Mouse (Mus musculus): ENCODE results near the gene Edem2. TPM values are rescaled to one million over a fixed set of nuclear protein-coding genes. Genes with fewer than 3 reads are reported as not detected.
"Not testable (repeated sequence)": the region's sequence is repeated elsewhere in the genome, so short reads cannot be mapped to it uniquely, and the experiment has no call there.

Gene Edem2
- polyA plus RNA-seq, 1 experiment from 2014 or later: 35.6 TPM

- no peaks in the 10 kb centered on the region for H3K27me3 ChIP-seq (ENCODE audit: insufficient read depth, low read length)
- H3K4me1 ChIP-seq (ENCODE audit: insufficient read depth): peaks cover 3% of the 10 kb centered on the region; the same call in 1 of the 2 replicates
- H3K9me3 ChIP-seq (ENCODE audit: low read depth, low read length): no peaks in the 10 kb centered on the region
- WGBS: 54% methylated on average over 5 of the region's 5 CpGs
- ATAC-seq (ENCODE audit: insufficient read depth) (no peak), DNase-seq (no peak)
- no peak overlapping the region for H3K4me3 ChIP-seq (ENCODE audit: low read depth, low read length)
- no peak for TF ChIP-seq CTCF (IDR thresholded peaks at IDR 0.05; ENCODE audit: low read depth)
- no peak overlapping the region for H3K4me2 ChIP-seq
- no peak overlapping the region for H3K9ac ChIP-seq
- no peak overlapping the region for H3K27ac ChIP-seq (ENCODE audit: low read depth)
- 0 out of 2 replicates have a peak, but pooled peaks cover 7% of the 10 kb centered on the region for H3K36me3 ChIP-seq (ENCODE audit: insufficient read depth)
Observed at GRCm38 (mm10) chr2:155724036-155724435, 5.2 kb downstream of the Edem2 start.

GRCm38 (mm10) chr2:155720585-155720984, 8.7 kb downstream of the Edem2 start:
- ATAC-seq (ENCODE audit: insufficient read depth): no peak
- WGBS: 76% methylated on average over 5 of the region's 5 CpGs
- H3K4me3 ChIP-seq (ENCODE audit: low read depth, low read length): no peak overlapping the region
- TF ChIP-seq CTCF (IDR thresholded peaks at IDR 0.05; ENCODE audit: low read depth): no peak
- H3K27ac ChIP-seq (ENCODE audit: low read depth): no peak overlapping the region
- H3K4me1 ChIP-seq (ENCODE audit: insufficient read depth): no peaks in the 10 kb centered on the region
- DNase-seq: no peak
- no peaks in the 10 kb centered on the region for H3K27me3 ChIP-seq (ENCODE audit: insufficient read depth, low read length)
- H3K9me3 ChIP-seq (ENCODE audit: low read depth, low read length): no peaks in the 10 kb centered on the region
- H3K4me2 ChIP-seq: no peak overlapping the region
- H3K36me3 ChIP-seq (ENCODE audit: insufficient read depth): 0 out of 2 replicates have a peak, but pooled peaks cover 18% of the 10 kb centered on the region
- H3K9ac ChIP-seq: no peak overlapping the region

GRCm38 (mm10) chr2:155717082-155717990, 11.9 kb downstream of the Edem2 start:
- WGBS: 83% methylated on average over 12 of the region's 12 CpGs
- Histone ChIP-seq H3K27ac (ENCODE audit: low read depth) (no peak overlapping the region), H3K4me3 (ENCODE audit: low read depth, low read length) (no peak overlapping the region)

GRCm38 (mm10) chr2:155710557-155710956, 18.7 kb downstream of the Edem2 start:
- DNase-seq: no peak
- no peak overlapping the region for H3K27ac ChIP-seq (ENCODE audit: low read depth)
- no peak overlapping the region for H3K4me2 ChIP-seq
- H3K9me3 ChIP-seq (ENCODE audit: low read depth, low read length): no peaks in the 10 kb centered on the region
- no peaks in the 10 kb centered on the region for H3K4me1 ChIP-seq (ENCODE audit: insufficient read depth)
- no peak for ATAC-seq (ENCODE audit: insufficient read depth)
- no peak overlapping the region for H3K4me3 ChIP-seq (ENCODE audit: low read depth, low read length)
- peaks cover 44% of the 10 kb centered on the region for H3K36me3 ChIP-seq (ENCODE audit: insufficient read depth)
- H3K9ac ChIP-seq: no peak overlapping the region
- H3K27me3 ChIP-seq (ENCODE audit: insufficient read depth, low read length): no peaks in the 10 kb centered on the region
- no peak for TF ChIP-seq CTCF (IDR thresholded peaks at IDR 0.05; ENCODE audit: low read depth)
- WGBS: 86% methylated on average over 11 of the region's 11 CpGs

More at GRCm38 (mm10) chr2:155717082-155717990, 11.9 kb downstream of the Edem2 start:
- TF ChIP-seq CTCF (IDR thresholded peaks at IDR 0.05; ENCODE audit: low read depth): no peak
- Histone ChIP-seq H3K36me3 (ENCODE audit: insufficient read depth) (0 out of 2 replicates have a peak, but pooled peaks cover 23% of the 10 kb centered on the region), H3K27me3 (ENCODE audit: insufficient read depth, low read length) (no peaks in the 10 kb centered on the region), H3K4me2 (no peak overlapping the region), H3K9me3 (ENCODE audit: low read depth, low read length) (no peaks in the 10 kb centered on the region), H3K9ac (no peak overlapping the region), H3K4me1 (ENCODE audit: insufficient read depth) (no peaks in the 10 kb centered on the region)
- ATAC-seq (ENCODE audit: insufficient read depth) (no peak), DNase-seq (no peak)

- H3K9ac ChIP-seq: no peak overlapping the region
- no peak for ATAC-seq (ENCODE audit: insufficient read depth)
- H3K36me3 ChIP-seq (ENCODE audit: insufficient read depth): peaks cover 42% of the 10 kb centered on the region
- H3K27me3 ChIP-seq (ENCODE audit: insufficient read depth, low read length): no peaks in the 10 kb centered on the region
- H3K9me3 ChIP-seq (ENCODE audit: low read depth, low read length): no peaks in the 10 kb centered on the region
- H3K4me1 ChIP-seq (ENCODE audit: insufficient read depth): no peaks in the 10 kb centered on the region
- no peak for TF ChIP-seq CTCF (IDR thresholded peaks at IDR 0.05; ENCODE audit: low read depth)
- 68% methylated on average over 4 of the region's 4 CpGs for WGBS
- no peak overlapping the region for H3K4me2 ChIP-seq
- H3K4me3 ChIP-seq (ENCODE audit: low read depth, low read length): no peak overlapping the region
- H3K27ac ChIP-seq (ENCODE audit: low read depth): no peak overlapping the region
- DNase-seq: peak; percentile 46
Observed at GRCm38 (mm10) chr2:155707251-155707650, 22.0 kb downstream of the Edem2 start.

- no peak overlapping the region for H3K9ac ChIP-seq
- H3K4me2 ChIP-seq: no peak overlapping the region
- H3K9me3 ChIP-seq (ENCODE audit: low read depth, low read length): no peaks in the 10 kb centered on the region
- H3K27ac ChIP-seq (ENCODE audit: low read depth): no peak overlapping the region
- no peak for TF ChIP-seq CTCF (IDR thresholded peaks at IDR 0.05; ENCODE audit: low read depth)
- DNase-seq (no peak), ATAC-seq (ENCODE audit: insufficient read depth) (no peak)
- H3K4me3 ChIP-seq (ENCODE audit: low read depth, low read length): no peak overlapping the region
- no peaks in the 10 kb centered on the region for H3K4me1 ChIP-seq (ENCODE audit: insufficient read depth)
- no peaks in the 10 kb centered on the region for H3K27me3 ChIP-seq (ENCODE audit: insufficient read depth, low read length)
- WGBS: 66% methylated on average over 4 of the region's 4 CpGs
- peaks cover 24% of the 10 kb centered on the region; the same call in 1 of the 2 replicates for H3K36me3 ChIP-seq (ENCODE audit: insufficient read depth)
Observed at GRCm38 (mm10) chr2:155703630-155704029, 25.6 kb downstream of the Edem2 start.

GRCm38 (mm10) chr2:155701399-155701919, 27.8 kb downstream of the Edem2 start:
- Histone ChIP-seq H3K4me3 (ENCODE audit: low read depth, low read length) (no peak overlapping the region), H3K9me3 (ENCODE audit: low read depth, low read length) (no peaks in the 10 kb centered on the region), H3K27me3 (ENCODE audit: insufficient read depth, low read length) (no peaks in the 10 kb centered on the region), H3K27ac (ENCODE audit: low read depth) (no peak overlapping the region), H3K9ac (no peak overlapping the region), H3K4me1 (ENCODE audit: insufficient read depth) (no peaks in the 10 kb centered on the region), H3K36me3 (ENCODE audit: insufficient read depth) (0 out of 2 replicates have a peak, but pooled peaks cover 15% of the 10 kb centered on the region), H3K4me2 (no peak overlapping the region)
- ATAC-seq (ENCODE audit: insufficient read depth) (no peak), DNase-seq (no peak)
- WGBS: 54% methylated on average over 19 of the region's 19 CpGs
- no peak for TF ChIP-seq CTCF (IDR thresholded peaks at IDR 0.05; ENCODE audit: low read depth)

GRCm38 (mm10) chr2:155698443-155698842, 30.8 kb downstream of the Edem2 start:
- not testable (repeated sequence) for H3K27ac ChIP-seq (ENCODE audit: low read depth); DNase-seq; H3K36me3 ChIP-seq (ENCODE audit: insufficient read depth); H3K4me2 ChIP-seq; ATAC-seq (ENCODE audit: insufficient read depth); H3K27me3 ChIP-seq (ENCODE audit: insufficient read depth, low read length); H3K4me1 ChIP-seq (ENCODE audit: insufficient read depth); H3K9me3 ChIP-seq (ENCODE audit: low read depth, low read length); H3K9ac ChIP-seq; H3K4me3 ChIP-seq (ENCODE audit: low read depth, low read length)
- WGBS: 89% methylated on average over 6 of the region's 6 CpGs

Measured in lung, embryonic 14.5 days (tissue).